Mouse (Mus musculus): ENCODE measurements at regions not wholly inside any gene's neighbourhood (a gene's known extent, or its start where the extent isn't known, plus 50 kb on each side); places are given as distances from the start of the nearest gene placed in this dataset.

GRCm38 (mm10) chr3:139780054-139780453 lies 574.6 kb downstream of the Stpg2 start:
- DNase-seq (ENCODE audit: low spot score), result no peak

- DNase-seq (ENCODE audit: low spot score), result no peak
Observed at GRCm38 (mm10) chr3:139783406-139783805, 577.9 kb downstream of the Stpg2 start.

- no peak for DNase-seq (ENCODE audit: low spot score)
Observed at GRCm38 (mm10) chr3:139786510-139786909, 581.0 kb downstream of the Stpg2 start.

GRCm38 (mm10) chr3:139788854-139789253 lies 583.4 kb downstream of the Stpg2 start:
- no peak for DNase-seq (ENCODE audit: low spot score)

- DNase-seq (ENCODE audit: low spot score), result no peak
Observed at GRCm38 (mm10) chr3:139796685-139797084, 591.2 kb downstream of the Stpg2 start.

GRCm38 (mm10) chr3:139799059-139799458 lies 593.6 kb downstream of the Stpg2 start:
- DNase-seq (ENCODE audit: low spot score), result no peak

GRCm38 (mm10) chr3:139802716-139803710 lies 597.5 kb downstream of the Stpg2 start:
- no peak for DNase-seq (ENCODE audit: low spot score)

- DNase-seq (ENCODE audit: low spot score), result no peak
Observed at GRCm38 (mm10) chr3:139828014-139828413, 622.5 kb downstream of the Stpg2 start.

- DNase-seq (ENCODE audit: low spot score), result no peak
Observed at GRCm38 (mm10) chr3:139828581-139828980, 623.1 kb downstream of the Stpg2 start.

- no peak for DNase-seq (ENCODE audit: low spot score)
Observed at GRCm38 (mm10) chr3:139832599-139832998, 627.1 kb downstream of the Stpg2 start.

GRCm38 (mm10) chr3:139842015-139842414 lies 636.5 kb downstream of the Stpg2 start:
- no peak for DNase-seq (ENCODE audit: low spot score)

GRCm38 (mm10) chr3:139842988-139843605 lies 637.6 kb downstream of the Stpg2 start:
- DNase-seq (ENCODE audit: low spot score), result no peak

- no peak for DNase-seq (ENCODE audit: low spot score)
Observed at GRCm38 (mm10) chr3:139844443-139844842, 638.9 kb downstream of the Stpg2 start.

GRCm38 (mm10) chr3:139847826-139848225 lies 642.3 kb downstream of the Stpg2 start:
- DNase-seq (ENCODE audit: low spot score), result no peak

GRCm38 (mm10) chr3:139859966-139860635 lies 654.6 kb downstream of the Stpg2 start:
- DNase-seq (ENCODE audit: low spot score), result peak; percentile 3

- DNase-seq (ENCODE audit: low spot score), result no peak
Observed at GRCm38 (mm10) chr3:139860831-139861371, 655.4 kb downstream of the Stpg2 start.

- no peak for DNase-seq (ENCODE audit: low spot score)
Observed at GRCm38 (mm10) chr3:139866329-139866728, 660.8 kb downstream of the Stpg2 start.

GRCm38 (mm10) chr3:139867030-139867429 lies 661.5 kb downstream of the Stpg2 start:
- no peak for DNase-seq (ENCODE audit: low spot score)

- DNase-seq (ENCODE audit: low spot score), result no peak
Observed at GRCm38 (mm10) chr3:139867499-139867898, 662.0 kb downstream of the Stpg2 start.

GRCm38 (mm10) chr3:139869779-139870178 lies 664.3 kb downstream of the Stpg2 start:
- no peak for DNase-seq (ENCODE audit: low spot score)

- DNase-seq (ENCODE audit: low spot score), result no peak
Observed at GRCm38 (mm10) chr3:139885942-139886860, 680.7 kb downstream of the Stpg2 start.

Data from yolk sac, embryonic 10.5 days (tissue).